14 mouse cellular contexts compared by ENCODE assay signal in genomic region chr5:63938575-63938974, GRCm38 (mm10). TPM values are rescaled to one million over a fixed set of nuclear protein-coding genes. Genes with fewer than 3 reads are reported as not detected.
DNase-seq lines count a peak whose midpoint lies in the region; ATAC-seq lines count a peak whose summit lies in the region.
"Had no signal": no experiment of that assay in that cellular context is flagged by ENCODE, and none has a peak within 500 bp of the region (broad histone marks: within the 10 kb centered on the region; RNA-seq: fewer than 3 reads in every experiment).

No protein-coding gene starts in this region.

- ATAC-seq in frontal cortex, adult (ENCODE audit: low TSS enrichment) = peak; percentile 44; the same call in 1 of the 2 replicates
- no peak for ATAC-seq in midbrain, embryonic 11.5 days (ENCODE audit: low FRiP score)

- H3K36me3 ChIP-seq in midbrain, embryonic 11.5 days (ENCODE audit: control insufficient read depth, insufficient read depth, low read length) = no peaks in the 10 kb centered on the region; the same call in 1 of the 2 replicates
- H3K36me3 ChIP-seq: neural tube, embryonic 13.5 days; stomach, embryonic 15.5 days had no signal

- no peak overlapping the region for H3K27ac ChIP-seq in midbrain, embryonic 11.5 days (ENCODE audit: low read depth, low read length)
- H3K27ac ChIP-seq: heart, adult 2 months; limb, embryonic 13.5 days; neural tube, embryonic 13.5 days; stomach, embryonic 15.5 days had no signal

- no peak overlapping the region for H3K4me2 ChIP-seq in midbrain, embryonic 11.5 days
- H3K4me2 ChIP-seq: limb, embryonic 13.5 days; neural tube, embryonic 13.5 days; stomach, embryonic 15.5 days had no signal

- no peak overlapping the region for H3K9ac ChIP-seq in midbrain, embryonic 11.5 days (ENCODE audit: low read length)
- H3K9ac ChIP-seq: limb, embryonic 13.5 days; neural tube, embryonic 13.5 days; stomach, embryonic 15.5 days had no signal

- DNase-seq in frontal cortex, postnatal 14 days (ENCODE audit: low spot score in 2 of 2) = no peak
- peak; percentile 25 to 26 for DNase-seq in urinary bladder, postnatal 36 days (ENCODE audit: low spot score in 2 of 2)
- DNase-seq in urinary bladder, postnatal 4 days (ENCODE audit: low spot score in 2 of 2) = no peak
- peak; percentile 44 for DNase-seq in lung, postnatal 25 days (ENCODE audit: low spot score)
- peak; percentile 60 for DNase-seq in yolk sac, embryonic 10.5 days (ENCODE audit: low spot score)
- no peak for DNase-seq in midbrain, embryonic 11.5 days (ENCODE audit: low spot score, missing footprints)
- DNase-seq in MN1 (ENCODE audit: low spot score) = no peak
- DNase-seq: kidney, adult 9 months had no signal

- no peaks in the 10 kb centered on the region for H3K4me1 ChIP-seq in midbrain, embryonic 11.5 days (ENCODE audit: control insufficient read depth, insufficient read depth, low read length)

- H3K4me3 ChIP-seq in midbrain, embryonic 11.5 days (ENCODE audit: low read depth, low read length) = no peak overlapping the region
- H3K4me3 ChIP-seq: erythroblast, embryonic 14.5 days; heart, adult 2 months; limb, embryonic 13.5 days; neural tube, embryonic 13.5 days; stomach, embryonic 15.5 days had no signal

- no peaks in the 10 kb centered on the region for H3K9me3 ChIP-seq in midbrain, embryonic 11.5 days (ENCODE audit: control insufficient read depth, low read length)
- H3K9me3 ChIP-seq: limb, embryonic 13.5 days; neural tube, embryonic 13.5 days; stomach, embryonic 15.5 days had no signal

- 75% methylated on average over 4 of the region's 4 CpGs for WGBS in midbrain, embryonic 11.5 days

- no peaks in the 10 kb centered on the region for H3K27me3 ChIP-seq in midbrain, embryonic 11.5 days (ENCODE audit: control insufficient read depth, insufficient read depth, low read length)
- H3K27me3 ChIP-seq: limb, embryonic 13.5 days; neural tube, embryonic 13.5 days; stomach, embryonic 15.5 days had no signal

RNA-seq across cellular contexts. Expression of gene Rell1, which starts 30.1 kb away (rescaled TPM):
- polyA plus RNA-seq in midbrain, embryonic 11.5 days (2014; fragmentation: Nextera tagmentation; extraction: Ambion mirVana) = 8.4 and 10.0 TPM in 2 replicates

Comparison
In these comparisons a context has a peak if more than half of its experiments do, and no peak if none do; other contexts are left out.
1. DNase-seq: peak in urinary bladder, postnatal 36 days (2 of 2), lung, postnatal 25 days (single experiment) and yolk sac, embryonic 10.5 days (single experiment); none in frontal cortex, postnatal 14 days (0 of 2), urinary bladder, postnatal 4 days (0 of 2), midbrain, embryonic 11.5 days (single experiment) and MN1 (single experiment).